Mouse (Mus musculus): ENCODE results near the gene Cd300a.

Cd300a gene

DNA sequence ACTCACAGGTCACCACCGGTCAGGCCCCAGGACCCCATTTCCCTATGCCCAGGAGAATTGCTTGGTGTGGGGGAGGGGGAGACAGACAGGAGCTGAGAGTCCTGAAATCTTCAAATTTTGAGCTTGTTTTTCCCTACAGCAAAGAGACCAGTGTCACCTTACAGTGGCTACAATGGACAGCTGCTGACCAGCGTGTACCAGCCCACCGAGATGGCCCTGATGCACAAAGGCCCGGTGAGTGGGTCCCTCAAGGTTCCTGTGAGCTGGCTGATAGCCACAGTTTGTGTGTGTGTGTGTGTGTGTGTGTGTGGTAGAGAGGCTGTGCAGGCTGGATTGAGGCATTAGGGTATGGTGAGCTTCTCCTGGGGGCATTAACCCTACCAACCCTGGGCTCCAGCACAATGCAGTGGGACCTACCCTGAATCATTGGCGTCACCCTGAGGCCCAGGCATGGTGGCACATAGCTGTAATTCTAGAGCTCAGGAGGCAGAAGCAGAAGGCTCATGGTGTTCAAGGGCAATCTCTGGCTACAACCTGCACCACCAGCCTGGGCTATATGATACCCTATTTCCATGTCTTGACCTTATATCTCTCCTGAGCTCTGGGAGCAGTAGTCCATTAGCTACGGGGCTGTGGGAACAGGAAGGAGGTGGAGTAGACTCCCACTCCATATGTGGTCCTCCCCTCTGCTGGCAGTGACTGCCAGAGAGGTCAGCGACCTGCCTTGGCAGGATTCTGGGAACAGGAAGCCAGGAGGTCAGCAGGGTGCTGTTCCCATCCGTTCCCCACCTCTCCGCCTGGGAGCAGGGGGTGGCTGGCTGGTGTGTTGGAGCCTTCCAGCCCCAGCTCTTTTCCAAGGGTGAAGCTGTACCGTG lies 23.1 kb upstream of the Cd300a start:
- 0 out of 2 replicates have a peak, but pooled peaks have one; percentile 13 for ATAC-seq (ENCODE audit: insufficient number of reproducible peaks, low FRiP score, low TSS enrichment)

DNA sequence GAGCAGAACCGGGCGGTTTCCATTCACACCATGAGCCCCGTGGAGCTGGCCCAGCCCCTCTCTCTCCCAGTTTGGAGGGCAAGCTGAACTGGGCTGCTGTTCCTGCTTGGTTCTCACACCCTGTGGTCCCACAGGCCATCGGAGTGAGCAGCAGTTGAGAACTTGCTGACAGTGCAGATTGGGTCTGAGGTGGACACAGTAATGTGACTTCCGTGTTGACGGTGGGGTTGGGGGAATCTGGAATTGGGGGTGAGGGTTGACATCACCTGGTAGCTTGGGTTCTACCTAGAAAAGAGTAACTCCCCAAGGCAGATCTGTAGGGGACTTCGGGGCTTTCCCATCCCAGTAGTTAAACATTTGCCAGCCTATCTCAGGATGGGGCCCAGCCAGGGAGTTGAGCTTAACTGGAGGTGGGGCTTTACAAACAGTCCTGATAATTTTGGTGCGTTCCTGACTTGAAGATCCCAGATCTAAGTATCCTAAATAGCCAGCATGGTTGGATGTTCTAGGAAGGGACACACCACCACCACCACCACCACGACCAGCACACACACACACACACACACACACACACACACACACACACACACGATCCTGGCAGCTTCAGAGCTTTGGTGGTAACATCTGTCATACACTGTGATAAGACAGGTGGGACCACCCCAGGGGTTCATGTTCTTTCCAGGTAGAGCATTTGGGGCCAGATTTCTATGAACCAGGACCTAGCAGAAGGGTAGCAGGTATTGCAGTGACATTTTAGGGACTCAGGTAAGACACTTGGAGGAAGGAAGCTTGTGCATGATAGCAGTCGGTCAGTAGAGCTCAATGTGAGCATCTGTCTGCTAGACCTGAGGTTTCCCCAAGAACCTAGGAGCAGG lies 22.2 kb upstream of the Cd300a start:
- ATAC-seq (ENCODE audit: insufficient number of reproducible peaks, low FRiP score, low TSS enrichment) = no peak

DNA sequence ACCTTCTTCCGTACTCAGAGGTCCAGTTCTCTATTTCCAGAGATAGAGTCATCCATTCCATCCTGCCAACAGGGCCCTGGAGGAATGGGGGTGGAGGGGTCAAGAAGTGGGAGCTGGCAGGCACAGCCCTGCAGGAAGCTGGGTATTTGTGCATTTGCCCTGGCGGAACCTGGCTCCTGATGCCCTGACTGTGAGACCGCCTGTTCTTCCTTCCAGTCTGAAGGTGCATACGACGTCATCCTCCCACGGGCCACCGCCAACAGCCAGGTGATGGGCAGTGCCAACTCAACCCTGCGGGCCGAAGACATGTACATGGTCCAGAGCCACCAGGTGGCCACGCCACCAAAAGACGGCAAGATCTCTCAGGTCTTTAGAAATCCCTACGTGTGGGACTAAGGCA lies 21.6 kb upstream of the Cd300a start:
- ATAC-seq (ENCODE audit: insufficient number of reproducible peaks, low FRiP score, low TSS enrichment) = peak; percentile 82

DNA sequence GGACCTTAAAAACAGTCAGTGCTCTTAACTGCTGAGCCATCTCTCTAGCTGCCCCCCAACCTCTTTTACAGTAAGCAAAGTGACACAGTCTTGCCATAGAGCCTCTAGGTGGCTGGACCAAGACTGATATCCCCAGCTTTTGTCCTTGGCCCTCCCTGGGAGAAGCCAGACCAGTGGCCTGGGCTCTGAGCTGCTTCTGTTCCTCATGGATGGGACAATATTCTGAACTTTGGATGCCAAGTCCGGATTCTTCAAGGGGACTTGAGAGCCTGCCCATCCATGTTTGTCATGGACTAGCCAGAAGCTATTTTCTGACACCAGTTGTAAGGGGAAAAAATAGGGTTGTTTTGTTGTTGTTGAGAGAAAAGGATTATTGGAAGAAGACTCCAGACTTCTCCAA lies 20.1 kb upstream of the Cd300a start:
- ATAC-seq (ENCODE audit: insufficient number of reproducible peaks, low FRiP score, low TSS enrichment) = no peak

DNA sequence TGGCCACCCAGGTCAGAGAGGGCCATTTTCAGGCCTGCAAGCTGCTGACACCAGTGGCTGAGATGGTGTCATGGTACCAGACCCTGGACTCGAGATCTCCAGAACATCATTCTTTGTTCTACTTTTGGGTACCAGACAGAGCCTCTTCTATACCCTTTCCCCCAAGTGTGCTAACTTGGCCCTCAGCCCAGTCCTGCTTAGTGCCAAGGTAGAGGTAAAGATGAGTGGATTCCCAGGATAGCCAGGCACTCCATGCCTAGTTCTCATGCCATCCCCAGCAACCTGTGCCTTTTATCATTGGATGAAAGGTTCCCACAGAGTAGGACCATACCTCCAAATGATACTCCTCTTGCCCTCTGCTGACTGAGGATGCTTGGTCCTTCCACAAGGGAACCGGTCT lies 18.3 kb upstream of the Cd300a start:
- ATAC-seq (ENCODE audit: insufficient number of reproducible peaks, low FRiP score, low TSS enrichment) = no peak

DNA sequence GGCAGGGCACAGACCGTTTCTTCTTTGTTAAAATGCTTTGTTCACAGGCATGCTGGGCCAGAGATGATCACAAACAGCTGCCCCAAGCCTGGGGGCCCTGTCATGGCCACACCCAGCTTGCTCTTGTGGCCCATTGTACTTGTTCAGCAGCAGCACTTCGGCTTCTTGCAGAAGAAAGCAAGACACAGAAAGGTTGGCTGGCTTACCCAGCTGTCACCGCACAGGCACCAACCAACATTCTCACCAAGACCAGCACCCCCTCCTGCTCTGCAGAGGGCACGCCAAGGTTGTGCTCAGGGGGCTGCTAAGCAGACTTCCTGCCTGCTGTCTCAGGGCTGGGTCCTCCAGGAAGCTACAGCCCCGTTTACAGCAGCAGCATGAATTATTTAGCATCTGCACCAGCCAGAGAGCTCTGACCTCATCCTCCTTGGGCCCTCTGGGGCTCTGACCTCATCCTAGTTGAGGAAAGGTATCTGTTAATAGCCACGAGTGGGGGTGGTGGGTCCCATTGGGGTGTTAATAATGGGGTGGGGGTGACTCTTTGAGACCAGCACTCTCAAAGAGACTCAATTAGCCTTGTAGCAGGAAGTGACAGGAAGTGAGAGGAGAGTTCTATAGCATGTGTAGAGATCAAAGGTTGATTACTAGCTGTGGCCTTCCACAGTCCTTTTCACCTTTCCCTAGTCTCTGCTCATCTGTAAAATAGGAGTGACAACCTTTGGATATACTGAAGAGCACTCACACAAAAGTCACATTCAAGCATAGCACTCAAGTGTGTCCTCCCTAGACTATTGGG lies 16.6 kb upstream of the Cd300a start:
- ATAC-seq (ENCODE audit: insufficient number of reproducible peaks, low FRiP score, low TSS enrichment) = no peak

DNA sequence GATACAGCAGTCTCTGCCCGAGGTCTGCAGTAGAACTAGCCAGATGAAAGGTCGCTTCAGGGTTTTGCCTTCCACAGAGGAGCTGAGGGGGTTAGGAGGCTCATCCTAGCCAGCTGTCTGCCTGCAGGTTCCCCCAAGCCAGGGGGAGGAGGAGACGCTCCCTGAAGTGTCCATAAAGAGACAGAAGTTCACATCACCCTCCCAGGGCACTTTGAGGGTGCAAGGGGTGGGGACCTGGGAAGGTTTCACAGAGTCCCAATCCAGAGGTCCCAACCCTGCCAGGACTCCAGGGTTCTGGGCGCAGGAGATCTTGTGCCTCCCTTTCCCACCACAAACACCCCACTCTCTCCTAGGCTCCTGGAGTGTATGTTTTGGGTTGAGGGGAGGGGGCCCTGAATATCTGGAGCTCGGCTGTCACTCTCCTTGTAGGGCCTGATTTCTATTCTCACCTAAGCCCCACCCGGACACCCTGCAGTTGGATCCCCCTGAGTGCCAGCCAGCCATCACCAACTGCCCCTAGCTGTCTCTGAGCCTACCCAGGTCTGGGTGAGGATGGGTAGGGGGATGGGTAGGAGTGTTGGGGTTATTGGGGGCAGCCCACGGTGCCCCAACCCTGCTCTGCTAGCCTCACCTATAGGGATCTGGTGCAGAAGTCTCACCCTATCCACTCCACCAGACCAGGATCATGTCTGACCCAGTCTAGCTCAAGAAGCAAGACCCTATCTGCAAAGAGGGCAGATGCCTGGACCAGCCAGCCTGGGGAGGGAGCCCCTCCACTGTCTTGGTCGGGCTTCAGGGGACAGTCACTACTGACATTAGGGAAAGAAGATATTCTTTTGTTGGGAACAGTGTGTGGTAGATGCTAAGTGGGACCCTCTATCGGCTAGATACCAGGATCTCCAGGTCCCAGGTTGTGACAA lies 15.4 kb upstream of the Cd300a start:
- ATAC-seq (ENCODE audit: insufficient number of reproducible peaks, low FRiP score, low TSS enrichment) = no peak

DNA sequence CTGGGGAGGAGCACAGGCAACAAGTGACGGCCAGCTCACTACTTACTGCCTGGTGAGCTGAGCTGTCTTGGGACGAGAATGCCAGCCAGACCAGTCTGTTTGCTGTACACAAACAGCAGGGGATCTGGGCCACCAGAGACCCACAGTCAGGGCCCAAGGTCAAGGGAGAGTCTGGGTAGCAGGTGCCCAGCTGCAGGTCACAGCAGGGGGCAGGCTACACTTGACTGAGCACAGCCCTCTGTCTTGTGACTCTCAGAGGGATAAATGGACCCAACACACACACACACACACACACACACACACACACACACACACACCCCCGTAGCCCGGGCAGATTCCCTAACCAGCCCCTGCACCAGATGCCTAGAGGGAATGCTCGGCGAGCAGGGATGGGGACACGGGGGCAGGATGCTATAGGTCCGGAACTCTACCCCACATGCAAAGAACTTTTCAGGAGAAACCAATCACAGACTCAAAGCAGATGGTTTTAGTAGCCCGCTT lies 14.5 kb upstream of the Cd300a start:
- ATAC-seq (ENCODE audit: insufficient number of reproducible peaks, low FRiP score, low TSS enrichment) = no peak

DNA sequence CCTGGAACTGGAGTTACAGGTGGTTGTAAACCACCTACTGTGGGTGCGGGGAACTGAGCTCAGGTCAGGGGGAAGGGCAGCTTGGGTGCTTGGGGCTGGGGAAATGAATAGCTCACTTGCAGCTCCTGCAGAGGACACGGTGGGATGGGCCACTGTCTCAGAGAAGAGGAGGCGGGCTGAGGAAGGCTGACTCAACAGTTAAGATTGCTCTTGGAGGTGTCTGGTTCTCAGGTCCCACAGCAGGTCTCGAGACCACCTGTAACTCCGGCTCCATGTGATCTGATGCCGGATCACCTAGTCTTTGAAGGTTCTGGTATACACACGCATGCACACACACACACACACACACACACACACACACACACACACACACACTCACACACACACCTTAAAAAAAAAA lies 13.7 kb upstream of the Cd300a start:
- no peak for ATAC-seq (ENCODE audit: insufficient number of reproducible peaks, low FRiP score, low TSS enrichment)

DNA sequence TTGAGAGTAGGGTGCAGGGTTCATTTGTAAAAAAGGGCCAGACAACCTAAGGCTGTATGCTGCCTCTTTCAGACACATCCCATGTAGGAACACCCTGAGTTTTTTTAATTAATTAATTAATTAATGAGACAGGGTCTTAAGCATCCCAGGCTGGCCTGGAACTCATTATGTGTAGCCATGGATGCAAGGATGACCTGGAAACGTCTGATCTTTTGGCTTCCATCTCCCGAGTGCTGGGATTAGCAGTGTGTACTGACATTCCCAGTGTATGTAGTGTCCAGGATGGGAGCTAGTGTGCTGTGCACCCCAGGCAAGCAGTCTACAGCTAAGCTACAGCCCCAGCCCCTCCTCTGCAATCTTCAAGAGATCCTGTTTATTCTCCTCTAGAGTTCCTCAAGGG lies 13.2 kb upstream of the Cd300a start:
- ATAC-seq (ENCODE audit: insufficient number of reproducible peaks, low FRiP score, low TSS enrichment) = no peak

DNA sequence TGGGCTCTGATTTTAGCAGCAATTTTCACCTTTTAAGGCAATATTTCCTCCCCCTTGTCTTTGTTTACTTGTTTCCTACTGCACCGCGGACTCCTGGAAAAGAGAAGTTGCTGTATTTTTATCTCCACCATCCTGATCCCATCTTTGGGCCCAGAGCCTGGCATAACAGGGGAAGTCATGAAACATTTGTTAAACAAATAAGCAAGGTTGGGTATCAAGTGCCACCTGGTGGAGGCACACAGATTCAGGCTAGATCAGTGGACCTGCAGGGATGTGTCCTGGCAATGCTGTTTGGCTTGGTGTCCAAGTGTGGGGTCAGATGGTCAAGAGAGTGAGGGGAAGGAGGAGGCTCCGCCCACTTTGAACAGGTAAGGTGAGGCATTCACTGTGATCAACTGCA lies 12.7 kb upstream of the Cd300a start:
- ATAC-seq (ENCODE audit: insufficient number of reproducible peaks, low FRiP score, low TSS enrichment) = peak; percentile 50; the same call in 1 of the 2 replicates

DNA sequence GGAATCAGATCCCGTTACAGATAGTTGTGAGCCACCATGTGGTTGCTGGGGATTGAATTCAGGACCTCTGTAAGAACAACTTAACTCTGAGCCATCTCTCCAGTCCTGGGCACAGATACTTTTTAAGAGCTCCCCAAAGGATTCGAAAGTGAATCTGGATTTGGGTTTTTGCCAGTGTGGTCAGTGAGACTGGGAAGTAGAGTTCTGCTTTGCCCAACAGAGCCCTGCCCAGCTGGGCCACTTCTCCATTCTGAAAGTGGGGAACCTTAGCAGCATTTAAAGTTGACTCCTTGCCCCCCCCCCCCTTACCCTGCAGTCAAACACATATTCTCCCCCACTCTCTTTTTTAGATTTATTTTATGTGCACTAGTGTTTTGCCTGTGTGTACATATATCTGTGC lies 10.2 kb upstream of the Cd300a start:
- no peak for ATAC-seq (ENCODE audit: insufficient number of reproducible peaks, low FRiP score, low TSS enrichment)

DNA sequence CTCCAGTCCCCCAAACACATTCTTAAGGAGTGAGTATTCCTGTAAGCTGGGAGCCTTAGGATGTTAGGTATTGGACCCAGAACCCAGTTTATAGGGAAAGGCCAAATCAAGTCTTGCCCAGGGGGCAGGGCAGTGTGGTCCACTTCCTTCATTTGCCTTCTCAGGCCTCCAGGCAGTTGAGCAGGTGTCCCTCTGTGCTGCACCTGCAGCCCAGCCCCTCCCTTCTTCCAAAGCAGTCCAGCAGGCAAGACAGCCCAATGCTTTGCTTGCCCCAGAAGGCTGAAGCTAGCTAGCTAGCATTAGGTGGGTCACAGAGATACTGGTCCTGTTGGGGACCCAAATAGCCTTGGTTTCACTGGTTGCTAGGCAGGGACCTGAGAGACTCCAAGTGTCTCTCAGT lies 9.7 kb upstream of the Cd300a start:
- ATAC-seq (ENCODE audit: insufficient number of reproducible peaks, low FRiP score, low TSS enrichment) = no peak

DNA sequence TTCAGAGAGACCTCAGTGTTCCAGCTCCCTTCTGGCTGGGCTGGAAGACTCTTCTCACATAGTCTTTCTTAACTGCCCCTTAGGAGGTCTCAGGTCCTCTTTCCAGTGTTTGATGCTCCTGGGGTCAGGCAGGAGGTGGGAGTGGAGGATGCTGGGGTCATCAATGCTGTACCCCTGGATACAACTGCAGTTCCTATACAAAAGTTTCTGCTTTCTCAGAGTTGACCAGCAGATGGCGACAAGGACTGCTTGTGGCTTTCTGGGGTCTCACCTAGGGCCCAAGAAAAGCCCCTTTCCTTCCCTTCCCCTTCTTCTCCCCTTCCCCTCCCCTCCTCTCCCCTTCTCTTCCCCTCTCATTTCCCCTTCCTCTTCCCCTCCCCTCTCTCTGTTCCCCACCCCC lies 9.3 kb upstream of the Cd300a start:
- no peak for ATAC-seq (ENCODE audit: insufficient number of reproducible peaks, low FRiP score, low TSS enrichment)

DNA sequence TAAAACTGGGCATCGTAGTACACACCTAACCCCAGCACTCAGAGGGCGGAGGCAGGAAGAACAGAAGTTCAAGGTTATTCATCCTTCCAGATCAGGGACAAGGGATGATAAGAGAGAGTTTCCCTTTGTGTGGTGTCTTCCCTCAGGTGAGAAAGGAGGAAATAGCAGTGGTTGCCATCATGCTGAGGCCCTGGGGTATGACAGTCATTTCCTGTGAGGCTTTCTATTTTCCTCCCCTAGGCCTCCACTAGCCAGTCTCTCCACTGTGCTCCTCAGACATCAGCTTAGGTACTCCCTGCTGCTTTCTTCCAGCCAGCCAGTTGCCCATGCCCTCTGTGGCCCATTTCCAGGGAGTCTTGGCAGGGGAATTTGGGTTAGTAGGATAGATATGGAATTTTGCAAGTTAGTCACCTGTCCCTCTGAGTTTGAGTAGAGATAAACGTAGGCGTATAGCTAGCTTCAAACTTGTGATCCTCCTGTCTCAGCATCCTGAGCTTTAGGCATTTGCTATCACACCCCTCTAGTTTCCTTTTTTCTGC lies 6.5 kb upstream of the Cd300a start:
- no peak for ATAC-seq (ENCODE audit: insufficient number of reproducible peaks, low FRiP score, low TSS enrichment)

DNA sequence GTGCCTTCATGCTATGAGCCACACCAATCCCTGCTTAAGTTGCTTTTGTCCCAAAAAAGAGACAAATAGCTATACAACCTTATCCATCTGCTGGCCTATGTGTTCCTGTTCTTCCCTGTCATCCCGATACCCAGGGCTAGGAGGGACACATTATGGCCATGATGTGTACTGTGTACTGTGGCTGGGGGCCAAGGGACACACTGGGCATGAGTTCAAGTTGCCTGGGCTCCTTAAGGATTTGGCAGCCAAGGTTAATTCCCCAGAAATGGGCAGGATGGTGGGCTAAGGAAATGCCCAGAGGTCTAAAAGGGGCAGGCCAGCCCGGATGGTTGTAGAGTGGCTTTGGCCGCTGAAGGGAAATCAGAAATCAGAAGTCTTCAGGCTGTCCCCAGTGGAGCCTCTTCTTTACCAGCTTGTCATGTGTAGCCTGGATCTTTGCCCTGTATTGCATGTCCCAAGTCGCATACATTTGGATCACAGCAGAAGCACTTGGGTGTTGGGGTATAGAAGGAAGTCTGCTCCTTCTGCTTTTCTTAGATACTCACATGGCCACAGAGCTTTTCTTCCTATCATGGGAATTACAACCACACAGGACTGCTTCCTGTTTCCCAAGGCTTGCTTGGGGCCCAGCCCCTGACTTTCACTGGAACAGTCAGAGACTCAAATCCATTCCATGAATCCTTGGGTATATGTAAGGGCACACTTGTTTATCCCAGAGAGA lies 5.3 kb upstream of the Cd300a start:
- ATAC-seq (ENCODE audit: insufficient number of reproducible peaks, low FRiP score, low TSS enrichment) = no peak

DNA sequence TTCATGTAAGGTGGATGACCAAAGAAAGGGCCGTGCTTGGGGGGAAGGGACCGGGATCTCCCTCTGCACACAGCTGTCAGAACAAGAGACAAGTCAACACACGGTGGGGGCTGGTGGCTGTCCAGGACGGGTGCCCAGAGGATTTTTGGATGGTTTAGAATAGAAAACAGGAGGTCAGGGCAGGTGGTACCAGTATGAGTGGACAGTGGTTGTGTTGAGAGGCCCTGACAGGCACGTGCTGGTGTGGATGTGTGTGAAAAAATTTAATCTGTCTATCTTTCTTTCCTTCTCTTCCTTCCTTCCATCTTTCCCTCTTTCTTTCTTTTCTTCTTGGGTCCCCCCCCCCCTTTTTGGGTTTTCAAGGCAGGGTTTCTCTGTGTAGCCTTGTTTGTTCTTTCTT lies 701 bp downstream of the Cd300a start:
- no peak for ATAC-seq (ENCODE audit: insufficient number of reproducible peaks, low FRiP score, low TSS enrichment)

DNA sequence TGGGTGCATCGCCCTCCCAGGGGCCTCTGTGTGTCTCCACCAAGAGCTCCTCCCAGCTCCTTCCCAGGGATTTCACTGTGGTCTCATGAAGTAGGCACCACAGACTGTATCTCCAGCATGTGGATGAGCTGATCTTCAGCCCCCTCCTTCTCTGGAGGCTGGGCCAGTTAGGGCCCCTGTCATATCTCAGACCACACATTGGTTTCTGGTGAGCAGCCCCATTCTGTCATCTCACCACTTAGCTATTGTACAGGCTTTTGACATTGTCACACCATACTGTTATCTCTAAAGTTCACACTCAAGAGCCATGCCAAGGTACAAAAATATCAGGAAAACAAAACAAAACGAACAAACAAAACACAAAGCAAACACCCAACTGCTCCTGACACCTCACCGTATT lies 6.2 kb downstream of the Cd300a start:
- ATAC-seq (ENCODE audit: insufficient number of reproducible peaks, low FRiP score, low TSS enrichment) = no peak

DNA sequence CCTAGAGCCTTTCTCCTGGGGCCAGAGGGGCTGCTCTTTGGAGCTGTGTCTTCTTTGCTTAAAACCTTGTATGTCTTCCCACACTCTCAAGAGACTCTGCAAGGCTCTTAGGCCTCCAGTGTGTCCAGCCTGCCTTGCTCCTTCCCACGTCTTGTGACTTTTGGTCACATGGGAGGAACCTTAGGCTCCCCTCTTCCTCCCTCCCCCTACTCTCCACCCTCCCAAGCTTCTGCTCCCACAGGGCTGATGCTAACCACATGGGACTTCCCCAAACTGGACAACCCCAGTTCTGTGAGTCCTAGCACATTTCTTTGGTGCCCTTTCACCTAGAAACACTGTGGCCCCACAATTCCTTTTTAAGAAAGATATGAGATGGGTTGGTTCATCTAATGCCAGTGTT lies 8.2 kb downstream of the Cd300a start:
- no peak for ATAC-seq (ENCODE audit: insufficient number of reproducible peaks, low FRiP score, low TSS enrichment)

Data from cerebellum, adult (tissue).